Mouse (Mus musculus) forebrain, embryonic 13.5 days (tissue): ENCODE results near the gene Tcl1b2. TPM values are rescaled to one million over a fixed set of nuclear protein-coding genes. Genes with fewer than 3 reads are reported as not detected.
"Not testable (repeated sequence)": the region's sequence is repeated elsewhere in the genome, so short reads cannot be mapped to it uniquely, and the experiment has no call there.

Experiments
- ATAC-seq: fragments of 200-750 bp; cut with Nextera tagmentation; 2 replicates; pipeline ENCODE4 v1.8.0; 2017
- H3K27ac ChIP-seq: fragments of 300-500 bp; sonication (generic); 2 replicates; pipeline ENCODE4 v1.5.1; 2015; ENCODE audit warnings: inconsistent platforms, mild to moderate bottlenecking, moderate library complexity
- H3K27me3 ChIP-seq: fragments of 300-500 bp; sonication (generic); 2 replicates; pipeline ENCODE4 v1.6.1; 2015; ENCODE audit warnings: mild to moderate bottlenecking, inconsistent platforms
- H3K36me3 ChIP-seq: fragments of 300-500 bp; sonication (generic); 2 replicates; pipeline ENCODE4 v1.6.1; 2015; ENCODE audit warnings: mild to moderate bottlenecking, inconsistent platforms; ENCODE audit not compliant: poor library complexity, severe bottlenecking
- H3K4me1 ChIP-seq: fragments of 300-500 bp; sonication (generic); 2 replicates; pipeline ENCODE4 v1.6.1; 2015; ENCODE audit warnings: inconsistent platforms
- H3K4me2 ChIP-seq: fragments of 300-500 bp; sonication (generic); 2 replicates; pipeline ENCODE4 v1.6.1; 2015; ENCODE audit warnings: inconsistent platforms, mild to moderate bottlenecking, moderate library complexity
- H3K4me3 ChIP-seq: fragments of 300-500 bp; sonication (generic); 2 replicates; pipeline ENCODE4 v1.5.1; 2015; ENCODE audit warnings: mild to moderate bottlenecking, inconsistent platforms
- H3K9ac ChIP-seq: fragments of 300-500 bp; sonication (generic); 2 replicates; pipeline ENCODE4 v1.6.1; 2015; ENCODE audit warnings: mild to moderate bottlenecking, inconsistent platforms
- H3K9me3 ChIP-seq: fragments of 300-500 bp; sonication (generic); replicated peaks from 2 replicates; pipeline ENCODE4 v1.6.1; 2016; ENCODE audit warnings: inconsistent platforms
- WGBS: fragments of 180-500 bp; shearing (Covaris S2); methylation state at CpG from one replicate; pipeline ENCODE4 v1.1.7; 2015; 5-methylcytosine and 5-hydroxymethylcytosine counted together
- polyA plus RNA-seq: library from polyadenylated mRNA; unstranded; fragments of >200 nt; fragmentation: Nextera tagmentation; extraction: Ambion mirVana; gene quantifications from 2 replicates; pipeline ENCODE4 v1.2.1, GENCODE M21; 2015

Gene Tcl1b2
- polyA plus RNA-seq, 1 experiment from 2014 or later: not detected

DNA sequence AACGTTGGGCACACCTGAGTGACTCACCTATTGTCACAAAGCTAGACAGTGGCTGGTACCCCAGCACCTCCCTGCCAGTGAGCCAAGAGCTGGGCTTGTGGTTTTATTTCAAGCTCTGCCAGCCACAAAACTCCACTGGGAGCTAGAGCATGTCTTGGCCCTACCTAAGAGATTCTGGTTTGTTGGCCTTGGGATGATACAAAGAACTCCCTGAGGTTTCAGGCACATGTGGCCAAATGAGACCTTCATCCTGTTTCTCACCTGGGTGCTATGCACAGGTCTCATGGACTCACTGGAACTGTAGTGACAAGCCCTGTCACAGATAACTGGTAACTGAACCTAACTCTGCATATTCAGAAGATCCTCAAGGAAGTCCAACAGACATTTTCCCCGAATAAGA, 18.2 kb upstream of the Tcl1b2 start:
- no peak overlapping the region for H3K4me2 ChIP-seq
- ATAC-seq: no peak
- H3K36me3 ChIP-seq: no peaks in the 10 kb centered on the region
- H3K9ac ChIP-seq: no peak overlapping the region
- no peaks in the 10 kb centered on the region for H3K4me1 ChIP-seq
- 87% methylated on average over 2 of the region's 2 CpGs for WGBS
- no peak overlapping the region for H3K27ac ChIP-seq
- no peaks in the 10 kb centered on the region for H3K27me3 ChIP-seq
- no peak overlapping the region for H3K4me3 ChIP-seq
- H3K9me3 ChIP-seq: no peaks in the 10 kb centered on the region

DNA sequence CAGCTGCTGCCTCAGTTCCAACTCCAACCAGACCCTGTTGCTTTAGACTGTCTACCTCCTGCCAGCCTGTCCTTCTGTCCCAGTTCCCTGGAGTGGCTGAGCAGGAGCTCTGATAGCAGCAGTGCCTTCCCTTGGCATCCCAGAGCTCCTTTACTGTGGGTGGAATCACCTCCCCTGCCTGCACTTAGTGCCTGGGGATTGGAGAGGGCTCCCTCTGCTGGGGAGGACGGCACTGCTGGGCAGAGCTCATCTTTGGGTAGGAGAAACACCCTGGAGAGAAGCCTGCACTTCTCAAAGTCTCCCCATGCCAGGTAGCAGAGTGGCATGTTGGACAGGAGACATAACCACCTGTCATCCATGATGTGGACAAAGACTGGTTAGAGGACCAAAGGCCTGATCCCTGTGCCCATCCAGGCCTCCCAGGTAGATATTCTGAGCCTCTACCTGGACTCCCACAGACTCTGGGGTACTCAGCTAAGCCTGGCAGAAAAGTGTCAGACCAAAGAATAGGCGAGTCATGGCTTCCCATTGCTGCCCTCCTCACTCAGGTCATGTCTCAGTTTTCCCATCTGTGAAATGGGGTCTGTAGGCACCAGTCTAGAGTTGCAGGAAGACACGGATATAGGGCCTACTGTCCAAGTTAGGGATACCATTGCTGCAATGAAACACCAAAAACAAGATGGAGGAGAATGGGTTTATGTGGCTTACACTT, 16.2 kb upstream of the Tcl1b2 start:
- H3K36me3 ChIP-seq, ATAC-seq, H3K4me1 ChIP-seq, H3K27ac ChIP-seq, H3K4me2 ChIP-seq, H3K9me3 ChIP-seq, H3K27me3 ChIP-seq, H3K4me3 ChIP-seq, H3K9ac ChIP-seq: not testable (repeated sequence)
- WGBS: 64% methylated on average over 3 of the region's 3 CpGs

DNA sequence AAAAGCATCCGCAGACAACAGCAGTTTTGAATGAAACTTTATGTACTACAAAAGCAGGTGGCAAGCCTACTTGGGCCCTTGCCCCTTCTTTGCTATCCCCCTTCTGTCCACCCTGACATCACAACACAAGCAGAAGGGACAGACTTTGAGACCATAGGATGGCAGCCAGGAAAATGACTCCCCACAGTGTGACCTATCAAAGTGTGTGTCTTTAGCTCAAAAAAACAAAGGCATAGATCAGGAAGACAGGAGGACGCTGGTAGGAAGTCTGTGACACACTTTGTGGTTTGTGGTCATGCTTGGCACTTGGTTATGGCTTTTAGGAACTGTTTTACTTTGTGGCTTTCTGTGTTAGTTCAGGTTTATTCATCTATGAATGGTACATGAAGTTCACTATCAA, 11.6 kb upstream of the Tcl1b2 start:
- H3K9me3 ChIP-seq, H3K9ac ChIP-seq, H3K27ac ChIP-seq, H3K4me3 ChIP-seq, H3K4me1 ChIP-seq, H3K27me3 ChIP-seq, ATAC-seq, H3K4me2 ChIP-seq, H3K36me3 ChIP-seq: not testable (repeated sequence)
- whole genome bisulfite sequencing: 73% methylated on average over 2 of the region's 2 CpGs

DNA sequence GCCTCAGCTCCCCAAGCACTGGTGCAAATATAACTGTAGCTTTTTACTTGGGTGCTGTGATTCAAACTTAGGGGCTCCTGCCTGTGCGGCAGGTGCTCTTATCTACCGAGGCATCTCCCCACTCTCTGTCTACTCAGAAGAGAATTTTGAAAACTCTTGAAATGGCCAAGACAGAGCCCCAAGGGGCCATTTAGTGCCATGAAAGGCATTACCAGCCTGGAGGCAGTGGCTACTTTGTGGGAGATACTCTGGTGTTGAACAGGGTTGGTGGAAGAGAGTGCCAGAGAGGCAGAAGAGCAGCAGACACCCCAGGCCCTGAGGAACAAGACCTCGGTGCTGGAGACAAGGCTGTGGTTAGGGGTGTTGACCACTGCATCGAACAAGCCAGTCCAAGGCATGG, 11.0 kb upstream of the Tcl1b2 start:
- ATAC-seq, H3K36me3 ChIP-seq, H3K27ac ChIP-seq, H3K9ac ChIP-seq, H3K27me3 ChIP-seq, H3K4me1 ChIP-seq, H3K4me3 ChIP-seq, H3K4me2 ChIP-seq, H3K9me3 ChIP-seq: not testable (repeated sequence)
- WGBS: 94% methylated on average over 4 of the region's 4 CpGs

DNA sequence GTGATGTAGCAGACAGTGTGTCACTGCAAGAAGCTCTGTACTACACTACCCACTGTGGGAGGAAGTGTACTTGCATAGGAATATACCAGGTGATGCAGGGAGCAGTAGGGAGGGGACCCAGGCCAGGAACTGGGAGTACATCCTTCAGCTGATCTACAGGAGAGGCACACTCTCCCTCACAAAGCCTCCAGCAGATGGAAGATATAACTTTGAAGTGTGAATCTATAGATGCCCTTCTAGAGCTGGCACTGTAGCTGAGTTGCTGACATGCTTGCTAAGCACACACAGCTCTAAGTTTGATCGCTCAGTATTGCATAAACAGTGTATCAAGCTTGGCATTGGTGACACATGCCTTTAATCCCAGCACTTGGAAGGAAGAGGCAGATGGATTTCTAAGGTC, 8.1 kb upstream of the Tcl1b2 start:
- H3K27me3 ChIP-seq, H3K4me1 ChIP-seq, H3K9ac ChIP-seq, H3K4me3 ChIP-seq, ATAC-seq, H3K36me3 ChIP-seq, H3K4me2 ChIP-seq, H3K27ac ChIP-seq, H3K9me3 ChIP-seq: not testable (repeated sequence)
- WGBS: 93% methylated on average over 1 of the region's 1 CpGs

DNA sequence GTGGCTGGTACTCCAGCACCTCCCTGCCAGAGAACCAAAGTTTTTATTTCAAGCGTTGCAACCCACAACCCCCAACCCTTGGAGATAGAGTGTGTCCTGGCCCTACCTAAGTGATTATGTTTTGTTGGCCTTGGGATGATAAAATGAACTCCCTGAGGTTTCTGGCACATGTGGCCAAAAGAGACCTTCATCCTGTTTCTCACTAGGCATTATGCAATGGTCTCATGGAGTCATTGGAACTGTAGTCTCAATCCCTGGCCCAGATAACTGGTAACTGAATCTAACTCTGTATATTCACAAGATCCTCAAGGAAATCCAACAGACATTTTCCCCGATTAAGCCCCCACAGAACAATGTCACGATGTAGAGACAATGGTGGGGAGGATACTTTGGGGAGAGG, 2.7 kb upstream of the Tcl1b2 start:
- Histone ChIP-seq H3K36me3 (no peaks in the 10 kb centered on the region), H3K9me3 (no peaks in the 10 kb centered on the region), H3K27me3 (no peaks in the 10 kb centered on the region), H3K9ac (no peak overlapping the region), H3K27ac (no peak overlapping the region), H3K4me1 (no peaks in the 10 kb centered on the region), H3K4me3 (no peak overlapping the region), H3K4me2 (no peak overlapping the region)
- ATAC-seq: no peak
- WGBS: 96% methylated on average over 3 of the region's 3 CpGs

DNA sequence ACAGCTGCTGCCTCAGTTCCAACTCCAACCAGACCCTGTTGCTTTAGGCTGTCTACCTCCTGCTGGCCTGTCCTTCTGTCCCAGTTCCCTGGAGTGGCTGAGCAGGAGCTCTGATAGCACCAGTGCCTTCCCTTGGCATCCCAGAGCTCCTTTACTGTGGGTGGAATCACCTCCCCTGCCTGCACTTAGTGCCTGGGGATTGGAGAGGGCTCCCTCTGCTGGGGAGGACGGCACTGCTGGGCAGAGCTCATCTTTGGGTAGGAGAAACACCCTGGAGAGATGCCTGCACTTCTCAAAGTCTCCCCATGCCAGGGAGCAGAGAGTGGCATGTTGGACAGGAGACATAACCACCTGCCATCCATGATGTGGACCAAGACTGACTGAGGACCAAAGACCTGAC, 886 bp upstream of the Tcl1b2 start:
- H3K36me3 ChIP-seq, H3K9ac ChIP-seq, H3K27me3 ChIP-seq, H3K27ac ChIP-seq, H3K4me3 ChIP-seq, H3K4me1 ChIP-seq, H3K9me3 ChIP-seq, ATAC-seq, H3K4me2 ChIP-seq: not testable (repeated sequence)
- WGBS: 53% methylated on average over 1 of the region's 1 CpGs

DNA sequence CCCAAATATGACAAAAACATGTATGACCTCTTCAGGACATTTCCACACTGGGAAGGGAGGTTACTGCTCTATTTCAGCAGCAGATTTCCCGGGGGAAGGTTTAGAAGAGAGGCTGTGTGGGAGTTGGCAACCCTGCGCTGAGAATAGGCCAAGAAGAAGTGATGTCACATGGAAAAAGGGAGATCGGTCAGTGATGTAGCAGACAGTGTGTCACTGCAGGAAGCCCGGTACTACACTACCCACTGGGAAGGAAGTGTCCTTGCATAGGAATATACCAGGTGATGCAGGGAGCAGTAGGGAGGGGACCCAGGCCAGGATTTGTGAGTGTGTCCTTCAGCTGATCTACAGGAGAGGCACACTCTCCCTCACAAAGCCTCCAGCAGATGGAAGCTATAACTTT, 9.5 kb downstream of the Tcl1b2 start:
- not testable (repeated sequence) for H3K4me2 ChIP-seq, ATAC-seq
- WGBS: 81% methylated on average over 4 of the region's 4 CpGs

DNA sequence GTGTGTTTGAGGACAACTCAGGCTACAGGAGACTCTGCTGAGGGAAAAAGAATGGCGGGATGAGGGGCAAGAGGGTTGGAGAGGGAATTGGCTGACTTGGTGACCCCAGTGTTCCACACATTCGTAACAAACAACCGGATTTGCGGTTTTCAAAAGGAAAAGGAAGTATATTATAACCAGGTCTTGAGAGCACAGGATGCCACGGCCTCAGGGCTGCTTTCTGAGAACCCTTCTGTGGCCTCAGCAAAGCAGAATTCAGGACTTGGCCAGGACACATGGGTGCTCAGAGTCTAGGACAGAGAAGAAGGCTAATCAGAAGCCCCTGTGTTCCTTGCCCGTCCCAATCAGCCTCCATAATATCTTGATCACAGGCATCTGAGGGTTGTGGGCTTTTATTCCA, 13.0 kb downstream of the Tcl1b2 start:
- WGBS: 85% methylated on average over 6 of the region's 6 CpGs
- Histone ChIP-seq H3K4me3 (no peak overlapping the region), H3K4me2 (no peak overlapping the region), H3K9me3 (no peaks in the 10 kb centered on the region), H3K27ac (no peak overlapping the region), H3K4me1 (no peaks in the 10 kb centered on the region), H3K9ac (no peak overlapping the region), H3K27me3 (no peaks in the 10 kb centered on the region), H3K36me3 (no peaks in the 10 kb centered on the region)
- no peak for ATAC-seq

More for the DNA sequence above, 9.5 kb downstream of the Tcl1b2 start:
- not testable (repeated sequence) for H3K9ac ChIP-seq, H3K27me3 ChIP-seq, H3K4me3 ChIP-seq, H3K4me1 ChIP-seq, H3K27ac ChIP-seq, H3K9me3 ChIP-seq, H3K36me3 ChIP-seq

DNA sequence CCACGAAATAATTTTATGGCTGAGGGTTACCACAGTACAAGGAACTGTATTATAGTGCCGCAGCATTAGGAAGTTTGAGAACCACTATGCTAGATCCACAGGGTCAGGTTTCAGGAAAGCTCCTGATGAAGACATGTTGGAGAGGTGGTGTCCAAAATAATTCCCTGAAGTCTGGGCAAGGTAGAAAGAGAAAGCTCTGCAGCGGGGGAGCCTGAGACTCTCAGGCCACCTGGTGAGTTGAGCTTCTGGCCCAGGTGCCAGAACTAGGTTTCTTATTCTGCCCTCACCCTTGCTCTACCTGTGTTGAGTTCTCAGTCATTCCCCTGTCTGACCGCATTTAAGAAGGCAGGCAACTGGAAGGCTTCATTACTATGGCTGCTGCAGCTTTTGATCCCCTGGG, 13.6 kb downstream of the Tcl1b2 start, which contains the start of gene Tcl1b1:
TSS of gene Tcl1b1 (plus strand) at position 301 of the 400 bp plus-strand sequence.
- H3K27me3 ChIP-seq: no peaks in the 10 kb centered on the region
- H3K4me3 ChIP-seq: no peak within 1 kb of the TSS
- no peak within 1 kb of the TSS for H3K9ac ChIP-seq
- no peak within 1 kb of the TSS for H3K4me2 ChIP-seq
- 79% methylated on average over 4 of the region's 4 CpGs for whole genome bisulfite sequencing
- no peaks in the 10 kb centered on the region for H3K36me3 ChIP-seq
- no peaks in the 10 kb centered on the region for H3K4me1 ChIP-seq
- H3K9me3 ChIP-seq: no peaks in the 10 kb centered on the region
- H3K27ac ChIP-seq: no peak within 1 kb of the TSS
- ATAC-seq: no peak

DNA sequence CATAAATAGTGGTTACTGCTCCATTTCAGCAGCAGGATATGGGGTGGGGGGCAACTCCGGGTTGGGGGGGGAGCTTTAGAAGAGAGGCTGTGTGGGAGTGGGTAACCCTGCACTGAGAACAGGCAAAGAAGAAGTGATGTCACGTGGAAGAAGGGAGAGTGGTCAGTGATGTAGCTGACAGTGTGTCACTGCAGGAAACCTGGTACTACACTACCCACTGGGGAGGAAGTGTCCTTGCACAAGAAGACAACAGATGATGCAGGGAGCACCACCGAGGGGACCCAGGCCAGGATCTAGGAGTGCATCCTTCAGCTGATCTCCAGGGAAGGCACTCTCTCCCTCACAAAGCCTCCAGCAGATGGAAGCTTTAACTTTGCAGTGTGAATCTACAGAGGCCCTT, 20.9 kb downstream of the Tcl1b2 start:
- Histone ChIP-seq H3K4me2 (no peak overlapping the region), H3K9me3 (no peaks in the 10 kb centered on the region), H3K4me1 (no peaks in the 10 kb centered on the region), H3K27ac (no peak overlapping the region), H3K27me3 (no peaks in the 10 kb centered on the region), H3K4me3 (no peak overlapping the region), H3K36me3 (no peaks in the 10 kb centered on the region), H3K9ac (no peak overlapping the region)
- ATAC-seq: no peak
- 92% methylated on average over 3 of the region's 3 CpGs for WGBS

DNA sequence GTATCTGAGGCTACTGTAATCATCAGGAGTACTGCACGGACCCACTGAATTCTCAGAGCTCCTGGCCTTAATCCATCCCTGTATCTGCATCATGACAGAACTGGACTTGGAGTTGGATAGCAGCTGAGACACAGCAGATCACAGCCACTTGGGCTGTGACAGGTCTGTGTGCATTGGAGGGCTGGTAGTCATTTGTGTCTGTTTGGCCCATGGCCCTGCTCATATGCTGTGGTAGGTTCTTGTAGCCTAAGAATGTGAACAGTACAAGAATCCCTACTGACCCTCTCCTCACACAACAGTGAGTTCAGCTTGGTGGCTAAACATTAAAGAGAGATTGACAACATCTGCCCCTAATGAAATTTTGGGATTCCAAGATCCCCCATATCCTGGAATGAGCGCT, 27.6 kb downstream of the Tcl1b2 start:
- Histone ChIP-seq H3K4me3 (no peak overlapping the region), H3K27me3 (no peaks in the 10 kb centered on the region), H3K9me3 (no peaks in the 10 kb centered on the region), H3K4me2 (no peak overlapping the region), H3K27ac (no peak overlapping the region), H3K9ac (no peak overlapping the region), H3K36me3 (no peaks in the 10 kb centered on the region), H3K4me1 (no peaks in the 10 kb centered on the region)
- no peak for ATAC-seq
- WGBS: 95% methylated on average over 2 of the region's 2 CpGs

DNA sequence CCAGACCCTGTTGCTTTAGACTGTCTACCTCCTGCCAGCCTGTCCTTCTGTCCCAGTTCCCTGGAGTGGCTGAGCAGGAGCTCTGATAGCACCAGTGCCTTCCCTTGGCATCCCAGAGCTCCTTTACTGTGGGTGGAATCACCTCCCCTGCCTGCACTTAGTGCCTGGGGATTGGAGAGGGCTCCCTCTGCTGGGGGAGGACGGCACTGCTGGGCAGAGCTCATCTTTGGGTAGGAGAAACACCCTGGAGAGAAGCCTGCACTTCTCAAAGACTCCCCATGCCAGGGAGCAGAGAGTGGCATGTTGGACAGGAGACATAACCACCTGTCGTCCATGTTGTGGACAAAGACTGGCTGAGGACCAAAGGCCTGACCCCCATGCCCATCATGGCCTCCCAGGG, 28.5 kb downstream of the Tcl1b2 start:
- H3K27ac ChIP-seq, H3K4me2 ChIP-seq, H3K4me1 ChIP-seq, H3K36me3 ChIP-seq, H3K27me3 ChIP-seq, H3K4me3 ChIP-seq, ATAC-seq, H3K9ac ChIP-seq, H3K9me3 ChIP-seq: not testable (repeated sequence)
- WGBS: 26% methylated on average over 2 of the region's 2 CpGs
